Mouse (Mus musculus): ENCODE data around the gene Cul7.

The Cul7 gene

DNA sequence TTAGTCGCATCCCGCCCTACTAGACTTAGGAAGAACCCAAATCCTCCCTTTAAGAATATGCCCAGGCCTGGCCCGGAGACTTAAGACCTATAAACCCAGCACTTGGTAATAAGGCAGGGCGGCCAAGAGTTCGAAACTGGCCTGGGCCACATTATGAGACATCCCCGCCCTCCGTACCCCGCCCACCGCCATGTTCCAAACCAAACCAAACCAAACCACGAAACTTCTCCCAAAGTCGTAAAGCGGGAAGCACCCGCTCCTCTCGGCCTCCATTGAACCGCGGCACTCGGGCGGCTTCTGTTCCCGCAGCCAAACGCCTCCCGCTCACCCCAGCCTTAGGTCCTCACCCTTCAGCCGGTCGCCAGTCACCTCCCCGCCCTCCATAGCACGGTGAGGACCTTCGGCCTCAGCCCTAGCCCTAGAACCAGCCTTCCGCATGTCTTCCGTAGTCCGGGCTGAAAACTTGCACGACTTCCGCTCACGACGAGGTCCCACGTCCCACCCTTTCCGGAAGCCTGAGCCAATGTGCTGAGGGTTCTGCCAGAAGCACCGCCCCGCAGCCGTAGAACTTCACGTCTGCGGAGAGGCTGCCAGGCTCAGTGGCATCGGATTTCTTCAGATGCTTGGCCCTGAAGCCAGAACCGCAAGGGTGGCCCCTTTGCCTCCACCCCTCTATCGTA, 23.9 kb downstream of the Cul7 start, which contains the start of gene Rrp36:
Gene Rrp36, minus strand, starts transcription at position 503 of the 680 bp plus-strand sequence.
- DNase-seq (ENCODE audit: low read depth, low spot score): peak; percentile 98

DNA sequence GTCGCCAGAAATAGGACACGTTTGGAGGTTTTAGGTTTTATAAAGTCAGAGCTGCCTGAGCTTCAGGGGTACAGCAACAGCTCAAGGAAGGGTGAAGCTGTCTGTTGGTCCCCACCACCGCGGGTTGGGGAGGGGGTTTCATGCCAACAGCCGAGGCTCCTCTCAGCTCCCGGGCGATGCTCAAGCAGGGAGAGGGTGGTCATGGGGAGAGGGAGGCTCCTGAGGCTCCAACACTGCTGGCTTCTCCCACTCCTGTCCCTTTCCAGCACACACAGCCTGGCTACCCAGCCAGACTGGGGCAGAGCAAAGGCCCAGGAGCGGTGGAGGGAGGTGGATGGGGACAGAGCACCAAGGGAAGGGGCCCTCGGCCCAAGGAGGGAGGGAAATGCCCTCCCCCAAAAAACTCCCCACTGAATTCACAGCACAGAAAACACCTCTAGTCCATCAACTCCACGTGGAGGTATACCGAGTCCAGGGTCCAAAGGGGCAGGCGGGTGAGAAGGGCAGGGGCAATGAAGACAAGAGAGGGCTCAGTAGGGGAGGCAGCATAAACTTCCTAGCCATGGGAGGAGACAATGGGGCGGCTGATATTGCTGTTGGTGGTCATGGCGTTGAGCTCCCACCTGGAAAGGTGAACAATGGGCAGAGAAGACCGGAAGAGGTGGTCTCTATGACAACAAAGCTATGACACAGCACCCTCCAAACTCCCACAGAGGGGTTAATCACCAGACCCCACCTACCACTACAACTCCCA, 24.6 kb downstream of the Cul7 start:
- peak; percentile 89 for DNase-seq (ENCODE audit: low read depth, low spot score)

DNA sequence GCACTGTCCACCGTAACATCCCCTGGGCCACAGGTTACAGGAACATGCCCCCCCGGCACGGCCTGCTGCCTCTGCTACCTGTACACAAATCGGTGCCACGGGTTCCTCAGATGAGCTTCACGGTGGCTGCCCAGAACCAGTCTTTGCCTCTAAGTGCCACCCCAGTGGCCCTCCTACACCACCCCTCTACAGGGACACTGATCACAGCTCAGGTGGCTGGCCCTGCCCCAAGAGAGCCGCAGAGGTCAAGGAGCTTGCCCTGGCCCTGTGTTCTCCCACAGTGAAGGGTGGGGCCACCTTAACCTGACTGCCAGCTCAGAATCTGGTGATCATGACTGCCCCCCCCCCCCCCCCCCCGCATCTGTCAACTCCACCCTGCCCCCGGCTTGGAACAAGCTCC, 28.3 kb downstream of the Cul7 start, which contains the start of gene Mea1:
Gene Mea1, plus strand, starts transcription at position 378 of the 400 bp plus-strand sequence.
- no peak for DNase-seq (ENCODE audit: low read depth, low spot score)

DNA sequence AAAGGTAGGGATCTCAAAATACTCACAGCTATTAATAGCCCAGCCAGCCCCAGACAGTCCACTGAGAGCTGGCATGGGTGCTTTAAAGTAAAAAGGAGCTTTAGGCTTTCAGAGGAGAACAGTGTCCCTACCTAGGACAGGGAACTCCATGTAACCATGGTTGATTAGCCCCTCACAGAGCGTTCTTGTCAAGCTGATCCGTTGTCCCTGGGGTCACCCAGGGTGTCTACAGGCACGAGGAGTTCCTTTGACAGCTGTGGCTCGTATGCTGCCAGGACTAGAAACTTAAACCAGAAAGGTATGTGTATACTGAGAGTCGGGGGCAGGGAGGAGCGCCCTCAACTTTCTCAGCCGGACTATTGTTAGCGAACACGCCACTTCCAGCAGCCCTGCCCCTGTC, 28.8 kb downstream of the Cul7 start:
- no peak for DNase-seq (ENCODE audit: low read depth, low spot score)

DNA sequence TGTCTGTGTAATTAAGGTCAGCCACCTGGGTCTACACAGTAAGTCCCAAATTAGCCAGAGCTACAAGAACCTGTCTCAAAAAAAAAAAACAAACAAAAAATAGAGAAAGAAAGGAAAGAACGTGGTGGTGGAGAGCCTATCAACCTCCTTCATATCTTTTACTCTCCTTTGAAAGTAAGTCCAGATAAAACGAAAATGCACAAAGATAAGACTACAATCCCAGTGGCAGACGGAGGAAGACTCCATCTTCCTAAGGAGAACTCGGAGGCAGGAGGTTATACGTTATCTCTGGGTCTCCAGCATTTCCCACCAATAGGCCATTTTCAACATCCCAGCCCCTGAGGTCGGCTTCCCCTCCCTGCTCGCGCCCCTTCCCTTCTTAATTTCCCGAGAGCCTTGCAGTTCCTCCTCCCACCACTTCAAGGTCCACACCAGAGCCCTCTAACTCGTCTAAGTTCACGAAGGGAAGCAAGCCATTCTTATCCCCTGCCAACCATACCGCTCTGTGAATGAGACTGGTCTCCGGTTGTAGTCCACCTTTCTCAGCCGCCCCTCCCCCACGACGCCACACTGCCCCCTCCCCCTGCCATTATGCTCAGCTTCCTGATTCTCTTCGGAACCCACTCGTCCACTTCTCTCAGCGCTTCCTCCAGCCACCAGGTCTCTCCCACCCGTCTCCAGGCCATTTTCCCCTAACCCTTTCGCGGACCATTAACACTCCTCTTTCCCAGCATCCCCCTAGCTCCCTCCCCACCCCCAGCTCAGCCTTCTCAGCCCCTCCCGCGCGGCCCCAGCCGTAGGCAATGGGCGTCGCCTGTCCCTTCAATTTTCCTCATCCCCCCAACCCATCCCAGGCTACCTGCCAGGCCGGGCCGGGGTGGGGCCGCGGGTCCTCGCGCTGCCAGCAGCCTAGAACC, 30.0 kb downstream of the Cul7 start:
- DNase-seq (ENCODE audit: low read depth, low spot score): no peak

DNA sequence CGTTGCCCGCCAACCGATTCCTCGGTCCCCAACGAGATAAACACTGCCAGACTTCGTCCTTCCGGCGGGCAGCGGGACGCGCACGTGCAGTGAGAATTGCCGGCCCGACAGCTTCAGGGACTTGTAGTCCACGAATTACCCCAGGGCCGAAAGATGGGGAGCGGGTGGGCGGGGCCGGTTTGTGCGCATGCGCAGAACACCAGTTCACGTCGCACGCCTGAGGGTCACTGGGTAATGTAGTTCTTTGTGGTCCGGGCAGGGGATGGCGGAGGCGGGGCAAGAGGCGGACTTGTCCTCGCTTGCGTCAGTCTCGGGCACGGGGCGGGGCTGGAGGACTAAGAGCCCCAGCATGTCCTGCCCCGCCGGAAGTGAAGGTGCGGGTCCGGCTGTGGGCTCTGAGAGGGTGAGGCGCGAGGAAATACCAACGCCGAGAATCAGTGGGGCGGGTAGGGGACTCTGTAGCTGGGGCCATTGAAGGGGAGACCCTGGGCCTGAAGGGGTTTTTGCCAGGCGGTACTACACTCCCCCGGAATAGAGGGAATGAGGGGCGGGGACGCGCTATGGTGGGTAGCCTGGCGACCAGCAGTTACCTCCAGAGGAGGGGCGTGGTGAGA, 30.7 kb downstream of the Cul7 start, which contains the start of gene Klhdc3:
Gene Klhdc3, minus strand, starts transcription at position 155 of the 614 bp plus-strand sequence.
- peak; percentile 100 for DNase-seq (ENCODE audit: low read depth, low spot score)

DNA sequence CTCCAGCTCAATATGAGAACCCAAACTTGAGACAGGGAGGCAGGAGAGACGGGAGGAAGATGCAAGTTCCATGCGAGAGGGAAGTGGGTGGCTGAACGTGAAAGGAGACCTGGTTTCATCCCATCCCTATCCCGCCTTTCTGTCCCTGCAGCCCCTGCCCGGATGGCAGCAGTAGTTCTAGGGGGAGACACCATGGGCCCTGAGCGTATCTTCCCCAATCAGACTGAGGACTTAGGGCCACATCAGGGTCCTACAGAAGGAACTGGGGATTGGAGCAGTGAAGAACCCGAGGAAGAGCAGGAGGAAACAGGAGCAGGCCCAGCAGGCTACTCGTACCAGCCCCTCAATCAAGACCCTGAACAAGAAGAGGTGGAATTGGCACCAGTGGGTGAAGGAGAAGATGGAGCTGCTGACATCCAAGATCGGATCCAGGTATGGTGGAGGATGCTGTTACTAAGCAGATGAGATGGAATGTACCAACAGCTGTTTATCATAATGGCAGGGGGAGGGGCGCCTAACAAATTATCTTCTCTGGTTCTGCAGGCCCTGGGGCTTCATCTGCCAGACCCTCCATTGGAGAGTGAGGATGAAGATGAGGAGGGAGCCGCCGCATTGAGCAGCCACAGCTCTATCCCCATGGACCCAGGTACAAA, 31.5 kb downstream of the Cul7 start:
- DNase-seq (ENCODE audit: low read depth, low spot score): no peak

DNA sequence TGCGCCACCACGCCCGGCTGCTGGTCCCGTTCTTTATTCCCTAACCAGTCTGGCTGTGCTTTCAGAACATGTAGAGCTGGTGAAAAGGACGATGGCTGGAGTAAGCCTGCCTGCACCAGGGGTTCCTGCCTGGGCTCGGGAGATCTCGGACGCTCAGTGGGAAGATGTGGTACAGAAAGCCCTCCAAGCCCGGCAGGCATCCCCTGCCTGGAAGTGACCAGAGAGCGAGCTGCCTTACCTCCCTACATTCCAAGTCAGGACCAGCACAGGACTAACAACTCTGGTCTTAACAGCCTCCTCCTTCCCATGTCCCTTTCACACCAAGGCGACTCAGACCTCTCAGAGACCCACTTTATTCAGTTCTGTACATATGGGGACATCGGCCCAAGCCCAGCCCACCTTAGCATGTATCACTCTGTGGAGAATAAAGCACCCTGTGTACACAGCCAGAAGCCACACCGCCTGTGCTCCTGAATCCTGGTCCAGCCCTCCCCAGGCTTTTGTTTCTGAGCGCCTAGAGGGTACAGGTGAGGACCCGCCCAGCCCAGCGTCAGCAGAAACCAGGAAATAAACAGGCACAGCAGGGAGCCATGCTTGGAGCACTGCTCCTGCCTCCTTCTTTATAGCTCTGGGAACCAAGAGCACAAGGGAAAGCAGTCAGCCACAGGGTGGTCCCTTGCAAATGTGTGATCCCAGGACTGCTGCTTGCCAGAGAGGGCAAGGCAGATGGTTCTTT, 32.7 kb downstream of the Cul7 start:
- DNase-seq (ENCODE audit: low read depth, low spot score): peak; percentile 92

DNA sequence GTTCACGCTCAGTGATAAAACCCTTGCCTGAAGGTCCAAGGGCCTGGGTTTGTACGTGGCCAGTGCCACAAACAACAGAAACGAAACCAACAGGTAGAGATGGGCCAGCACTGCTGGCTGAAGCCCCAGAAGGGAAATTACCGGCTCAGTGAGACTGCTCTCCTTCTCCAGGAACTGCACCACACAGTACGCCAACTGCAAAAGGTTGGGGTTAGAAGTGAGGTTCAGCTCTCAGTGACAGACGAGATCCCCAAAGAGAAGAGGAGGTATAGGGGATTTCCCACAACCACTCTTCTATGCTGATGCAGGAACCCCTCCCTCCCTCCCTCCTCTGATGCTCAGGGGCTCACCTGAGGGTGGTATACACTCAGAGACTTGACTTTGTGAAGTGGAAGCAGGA, 35.8 kb downstream of the Cul7 start:
- DNase-seq (ENCODE audit: low read depth, low spot score): no peak

DNA sequence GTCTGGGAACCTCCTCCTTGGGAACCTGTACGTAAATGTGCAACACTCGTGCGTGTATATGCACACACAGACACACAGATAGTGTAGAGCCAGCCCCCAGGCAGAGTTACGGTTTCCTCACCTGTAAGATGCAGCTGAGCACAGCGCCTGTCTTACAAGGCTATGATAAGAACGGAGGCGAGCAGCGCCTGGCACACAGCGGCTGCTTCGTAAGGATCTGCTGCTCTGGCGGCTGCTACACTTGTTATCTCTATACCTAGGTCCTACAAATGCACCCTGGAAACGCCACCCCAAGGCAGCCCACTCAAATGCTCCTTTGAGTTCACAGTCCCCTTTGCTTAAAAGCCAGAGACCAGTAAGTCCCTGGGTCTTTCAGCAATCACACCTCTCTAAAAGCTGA, 40.5 kb downstream of the Cul7 start:
- DNase-seq (ENCODE audit: low read depth, low spot score): no peak

DNA sequence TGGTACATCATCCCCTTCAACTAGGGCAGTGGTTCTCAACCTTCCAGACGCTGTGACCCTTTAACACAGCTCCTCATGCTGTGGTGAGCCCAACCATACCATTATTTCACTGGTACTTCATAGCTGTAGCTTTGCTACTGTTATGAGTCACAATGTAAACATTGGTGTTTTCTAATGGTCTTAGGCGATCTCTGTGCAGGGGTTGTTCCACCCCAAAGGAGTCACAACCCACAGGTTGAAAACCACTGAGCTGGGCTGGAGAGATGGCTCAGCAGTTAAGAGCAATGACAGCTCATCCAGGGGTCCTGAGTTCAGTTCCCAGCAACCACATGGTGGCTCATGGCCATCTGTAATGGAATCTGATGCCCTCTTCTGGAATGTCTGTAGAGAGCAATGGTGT, 41.3 kb downstream of the Cul7 start:
- no peak for DNase-seq (ENCODE audit: low read depth, low spot score)

DNA sequence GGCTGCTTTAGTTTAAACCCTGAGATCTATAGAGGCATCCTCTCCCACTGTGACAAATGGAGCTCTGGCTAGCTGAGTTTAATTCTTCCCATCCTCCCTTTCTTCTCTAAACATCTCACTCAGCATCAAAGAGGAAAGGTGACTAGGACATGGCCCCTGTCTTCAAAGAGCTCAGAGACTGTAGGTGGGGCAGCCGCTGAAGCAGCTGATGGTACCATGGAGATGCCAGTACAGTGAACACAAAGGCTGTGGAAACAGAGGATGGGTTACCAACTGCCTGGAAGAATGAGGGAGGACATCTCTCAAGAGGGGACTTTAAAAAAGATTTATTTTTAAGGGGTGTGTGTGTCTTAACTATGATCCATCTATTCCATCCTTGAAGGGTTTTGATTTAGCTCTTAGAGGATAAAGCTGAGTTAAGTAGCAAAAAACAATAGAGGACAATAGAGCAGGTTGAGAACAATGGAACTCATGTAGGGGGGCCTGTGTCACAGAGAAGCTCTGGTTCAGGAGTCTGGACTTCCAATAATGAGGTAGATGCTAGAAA, 44.5 kb downstream of the Cul7 start:
- peak; percentile 63 for DNase-seq (ENCODE audit: low read depth, low spot score)

DNA sequence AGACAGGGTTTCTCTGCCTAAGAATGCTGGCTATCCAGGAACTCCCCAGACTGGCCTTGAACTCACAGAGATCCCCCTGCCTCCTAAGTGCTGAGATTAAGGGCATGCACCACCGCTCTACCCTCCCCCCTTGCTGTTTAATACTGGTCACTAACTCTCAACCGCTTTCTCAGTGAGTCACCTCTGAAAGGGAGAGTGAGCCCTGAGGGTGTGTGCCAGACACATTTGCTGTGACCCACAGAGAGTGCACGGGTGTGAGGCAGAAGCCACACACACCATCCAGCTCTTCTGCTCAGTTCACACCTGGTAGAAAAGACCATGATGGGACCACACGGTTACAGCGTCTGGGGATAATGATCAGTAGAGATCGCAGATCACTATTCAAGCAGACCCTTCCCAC, 48.4 kb downstream of the Cul7 start:
- peak; percentile 31 for DNase-seq (ENCODE audit: low read depth, low spot score)

DNA sequence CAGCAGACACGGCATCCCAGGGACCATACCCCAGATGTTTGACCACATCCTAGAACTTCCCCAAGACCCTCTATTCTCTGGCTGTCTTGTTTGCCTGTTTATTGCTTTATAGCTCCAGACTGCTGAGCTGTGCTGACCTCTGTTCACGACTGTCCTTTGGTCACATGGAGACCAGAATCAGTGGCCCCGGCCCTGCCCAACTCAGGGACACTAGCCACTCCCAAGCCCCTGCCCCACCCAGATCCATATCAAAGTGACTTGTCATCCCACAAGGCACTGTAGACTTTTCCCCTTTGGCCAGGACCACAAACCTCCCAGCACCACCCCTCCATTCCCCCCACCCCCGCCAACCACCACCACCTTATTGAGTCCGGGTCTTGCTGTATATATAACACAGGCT, 49.1 kb downstream of the Cul7 start:
- no peak for DNase-seq (ENCODE audit: low read depth, low spot score)

DNA sequence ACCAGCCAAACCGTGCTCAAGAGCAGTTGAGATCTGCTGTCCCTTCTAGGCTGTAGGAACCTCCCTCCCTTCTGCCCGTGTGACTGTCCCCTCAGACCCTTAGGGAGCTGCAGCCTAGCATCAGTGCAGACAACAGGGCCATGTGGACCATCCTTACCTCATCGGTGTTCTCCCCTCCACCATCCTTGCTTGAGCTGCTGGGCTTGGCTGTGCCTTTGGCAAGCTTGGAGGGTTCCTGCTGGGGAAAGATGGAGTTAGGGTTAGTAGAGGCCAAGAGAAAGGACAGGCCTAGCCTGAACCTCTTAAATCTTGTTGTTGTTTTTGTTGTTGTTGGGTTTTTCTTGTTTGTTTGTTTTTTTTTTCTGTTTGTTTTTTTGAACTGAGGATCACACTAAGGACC, 49.8 kb downstream of the Cul7 start:
- DNase-seq (ENCODE audit: low read depth, low spot score): no peak

DNA sequence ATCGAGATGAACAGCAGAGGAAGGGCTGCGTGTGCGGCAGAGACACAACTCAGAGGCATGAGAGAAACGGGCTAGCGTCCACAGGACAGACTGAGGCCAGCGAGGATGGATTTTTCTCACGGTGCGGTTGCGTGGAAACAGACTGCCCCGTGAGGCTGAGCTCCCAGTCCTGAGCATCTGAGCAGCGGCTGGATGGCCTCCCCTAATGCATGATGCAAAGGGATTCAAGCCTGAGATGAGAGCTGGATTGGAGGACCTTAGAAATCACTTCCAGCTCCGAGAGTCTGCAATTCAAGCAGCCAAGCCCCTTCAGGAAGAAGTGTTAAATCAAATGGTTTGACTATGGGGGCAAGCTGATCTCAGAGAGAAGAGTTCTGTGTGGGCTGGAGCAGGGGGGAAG, 51.4 kb downstream of the Cul7 start:
- DNase-seq (ENCODE audit: low read depth, low spot score): no peak

DNA sequence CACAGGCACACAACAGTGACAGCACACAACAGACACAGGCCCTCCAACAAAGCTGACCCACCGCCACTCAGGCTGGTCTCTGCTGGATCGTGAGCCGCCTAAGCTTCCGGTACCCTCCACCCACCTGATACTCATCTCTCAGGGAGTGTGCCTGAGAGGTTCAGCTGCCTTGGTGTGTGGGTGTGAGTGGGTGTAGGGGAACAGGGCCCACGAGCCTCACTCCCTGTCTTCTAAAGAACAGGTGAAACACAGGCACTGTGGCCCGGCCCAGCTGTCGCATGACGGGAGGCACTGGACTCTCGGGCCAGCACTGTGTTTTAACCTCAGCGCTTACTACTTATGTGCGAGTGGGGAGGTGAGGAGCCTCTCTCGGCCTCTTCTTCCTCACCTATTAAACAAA, 52.0 kb downstream of the Cul7 start:
- no peak for DNase-seq (ENCODE audit: low read depth, low spot score)

DNA sequence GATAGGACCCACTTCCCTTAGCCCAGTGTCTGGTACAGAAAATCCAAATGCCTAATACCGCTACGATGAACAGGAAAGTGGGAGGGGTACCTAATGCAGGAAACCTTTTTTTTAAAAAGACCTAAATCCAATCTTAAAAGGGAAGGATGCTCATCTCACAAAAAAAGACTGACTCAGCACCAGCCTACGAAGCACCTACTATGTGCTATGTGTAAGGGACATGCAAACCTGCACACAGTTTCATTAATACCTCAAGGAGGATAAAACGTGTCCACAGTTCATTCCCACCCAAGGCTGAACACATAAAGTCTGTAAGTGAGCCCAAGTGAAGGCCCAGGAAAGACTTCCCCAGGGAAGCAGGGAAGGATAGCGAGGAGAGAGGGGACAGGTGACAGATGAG, 52.4 kb downstream of the Cul7 start:
- no peak for DNase-seq (ENCODE audit: low read depth, low spot score)

DNA sequence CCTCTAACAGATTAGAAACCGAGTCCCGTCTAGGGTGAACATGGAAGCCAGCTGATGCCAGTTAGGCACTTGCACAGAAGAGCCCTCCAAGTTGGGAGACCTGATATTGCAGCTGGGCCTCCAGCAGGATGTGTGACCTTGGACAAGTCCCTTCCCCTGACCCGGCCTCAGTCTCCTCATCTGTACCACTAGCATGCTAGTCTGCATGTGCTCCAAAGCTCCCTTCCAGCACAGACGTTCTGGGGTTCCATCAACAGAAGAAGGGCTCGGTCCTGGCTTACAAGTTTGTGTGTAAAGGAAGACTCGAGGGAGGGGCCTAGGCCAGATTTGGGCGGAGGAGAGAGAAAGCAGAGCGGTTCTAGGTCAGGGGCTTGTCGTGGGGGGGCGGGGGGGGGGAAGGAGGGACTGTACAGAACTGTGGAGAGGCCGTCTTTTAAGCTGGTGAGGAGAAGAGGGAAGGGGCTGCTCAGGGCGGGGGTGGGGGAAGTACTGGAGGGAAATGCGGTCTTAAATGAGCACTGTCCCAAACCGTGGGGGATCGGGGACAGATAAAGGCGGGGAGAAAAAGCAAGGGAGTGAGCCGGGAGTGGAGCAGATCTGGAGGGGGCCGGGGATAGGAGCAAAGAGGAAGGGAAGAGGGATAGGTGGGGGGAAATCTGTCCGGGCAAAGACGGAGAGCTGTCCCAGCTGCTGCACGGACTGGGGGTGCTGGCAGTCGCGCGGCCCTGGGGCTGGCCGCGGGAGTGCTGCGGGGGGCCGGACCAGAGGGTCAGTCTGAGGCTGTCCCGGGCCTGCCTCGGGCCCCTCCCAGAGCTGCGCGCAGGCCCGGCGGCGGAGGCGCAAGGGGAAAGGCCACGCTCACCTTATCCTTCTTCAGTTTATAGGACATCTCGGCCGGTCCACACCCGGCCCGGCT, 54.1 kb downstream of the Cul7 start:
- DNase-seq (ENCODE audit: low read depth, low spot score): peak; percentile 58

Data from R1 (cell line).